Mouse (Mus musculus): ENCODE data around the gene Fam149b.

Gene Fam149b

GRCm38 (mm10) chr14:20389446-20390079 is 41.6 kb downstream of the Fam149b start:
- DNase-seq (ENCODE audit: low read depth), result no peak

- DNase-seq (ENCODE audit: low read depth), result no peak
Observed at GRCm38 (mm10) chr14:20392326-20392725, 44.4 kb downstream of the Fam149b start.

GRCm38 (mm10) chr14:20393205-20393913 is 45.4 kb downstream of the Fam149b start, which contains the start of gene Mrps16:
TSS of gene Mrps16 (minus strand) at chr14:20393634.
- peak; percentile 93 for DNase-seq (ENCODE audit: low read depth)

GRCm38 (mm10) chr14:20397220-20397619 is 49.3 kb downstream of the Fam149b start:
- no peak for DNase-seq (ENCODE audit: low read depth)

- no peak for DNase-seq (ENCODE audit: low read depth)
Observed at GRCm38 (mm10) chr14:20398864-20399263, 50.9 kb downstream of the Fam149b start.

GRCm38 (mm10) chr14:20400071-20400470 is 52.1 kb downstream of the Fam149b start:
- no peak for DNase-seq (ENCODE audit: low read depth)

GRCm38 (mm10) chr14:20422257-20422656 is 74.3 kb downstream of the Fam149b start:
- no peak for DNase-seq (ENCODE audit: low read depth)

- DNase-seq (ENCODE audit: low read depth), result no peak
Observed at GRCm38 (mm10) chr14:20423046-20423445, 75.1 kb downstream of the Fam149b start.

- no peak for DNase-seq (ENCODE audit: low read depth)
Observed at GRCm38 (mm10) chr14:20428593-20428992, 80.6 kb downstream of the Fam149b start.

GRCm38 (mm10) chr14:20429833-20430232 is 81.9 kb downstream of the Fam149b start:
- DNase-seq (ENCODE audit: low read depth), result peak; percentile 79

- peak; percentile 85 for DNase-seq (ENCODE audit: low read depth)
Observed at GRCm38 (mm10) chr14:20431726-20432125, 83.8 kb downstream of the Fam149b start.

GRCm38 (mm10) chr14:20432420-20432819 is 84.5 kb downstream of the Fam149b start:
- DNase-seq (ENCODE audit: low read depth), result no peak
